14 mouse cellular contexts compared by ENCODE assay signal in the genomic region with DNA sequence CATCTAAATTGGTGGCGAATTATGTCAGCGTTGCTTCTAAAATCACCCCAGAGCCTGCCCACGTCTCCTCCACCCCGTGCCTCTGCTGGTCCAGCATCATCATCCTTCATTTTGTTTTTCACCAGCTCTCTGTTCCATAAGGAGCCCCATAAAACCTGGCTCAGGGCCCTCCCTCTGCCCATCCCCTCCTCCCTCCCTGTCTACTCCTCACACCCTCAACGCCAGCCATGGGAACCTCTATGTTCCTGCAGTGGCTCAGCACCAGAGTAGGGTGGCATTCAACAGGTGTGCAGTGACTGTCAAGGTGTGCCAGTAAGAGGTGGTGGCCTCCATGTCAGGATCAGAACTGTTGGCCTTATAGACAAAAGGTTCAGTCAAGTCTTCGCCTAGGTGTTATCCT. TPM values are rescaled to one million over a fixed set of nuclear protein-coding genes. Genes with fewer than 3 reads are reported as not detected.
DNase-seq lines count a peak whose midpoint lies in the region; ATAC-seq and TF ChIP-seq lines count a peak whose summit lies in the region.
"Had no signal": no experiment of that assay in that cellular context is flagged by ENCODE, and none has a peak within 500 bp of the region (broad histone marks: within the 10 kb centered on the region; RNA-seq: fewer than 3 reads in every experiment).

No protein-coding gene starts in this region.

- peak overlapping the region; percentile 95; the same call in 1 of the 2 replicates for H3K4me2 ChIP-seq in liver, embryonic 11.5 days
- no peak overlapping the region for H3K4me2 ChIP-seq in embryonic facial prominence, embryonic 12.5 days (replicated peaks)
- peak overlapping the region; percentile 94 for H3K4me2 ChIP-seq in midbrain, postnatal 0 days (ENCODE audit: low read depth, low read length, poor library complexity, severe bottlenecking)

- no peak for TF ChIP-seq CTCF in gastrocnemius, adult 2 months (IDR thresholded peaks at IDR 0.05)
- TF ChIP-seq CTCF in midbrain, postnatal 0 days (IDR thresholded peaks at IDR 0.05), result no peak

- ATAC-seq in liver, embryonic 11.5 days (replicated peaks; ENCODE audit: low FRiP score), result no peak
- ATAC-seq in embryonic facial prominence, embryonic 12.5 days (ENCODE audit: insufficient number of reproducible peaks, insufficient read depth, low FRiP score, low TSS enrichment), result no peak
- no peak for ATAC-seq in midbrain, postnatal 0 days (ENCODE audit: low FRiP score)
- ATAC-seq: activated CD4-positive, CD25-positive, alpha-beta regulatory T cell, adult 4 months had no signal

- DNase-seq in gastrocnemius, adult 2 months, result no peak
- no peak for DNase-seq in gastrocnemius, postnatal 25 days
- DNase-seq in liver, embryonic 11.5 days (ENCODE audit: low spot score), result no peak
- no peak for DNase-seq in liver
- no peak for DNase-seq in midbrain, postnatal 0 days (ENCODE audit: low spot score)
- DNase-seq in adrenal gland, adult 2 months, result no peak
- DNase-seq in lung, postnatal 14 days, result no peak
- DNase-seq: gastrocnemius, postnatal 10 days; kidney, adult 8-10 months; spleen, adult 18-20 months; thymus, postnatal 36 days had no signal

- peak overlapping the region; percentile 90; the same call in 1 of the 2 replicates for H3K4me3 ChIP-seq in gastrocnemius, adult 2 months
- H3K4me3 ChIP-seq in liver, embryonic 11.5 days (ENCODE audit: low read depth, low read length), result no peak overlapping the region
- H3K4me3 ChIP-seq in embryonic facial prominence, embryonic 12.5 days, result no peak overlapping the region
- H3K4me3 ChIP-seq in midbrain, postnatal 0 days (ENCODE audit: low read depth, low read length), result no peak overlapping the region; the same call in 1 of the 2 replicates
- H3K4me3 ChIP-seq: myocyte had no signal

- H3K9me3 ChIP-seq in liver, embryonic 11.5 days (ENCODE audit: control insufficient read depth, low read length), result no peaks in the 10 kb centered on the region
- H3K9me3 ChIP-seq in embryonic facial prominence, embryonic 12.5 days, result no peaks in the 10 kb centered on the region
- H3K9me3 ChIP-seq in midbrain, postnatal 0 days (ENCODE audit: low read length), result no peaks in the 10 kb centered on the region

- 89% methylated on average over 6 of the region's 6 CpGs for WGBS in liver, embryonic 11.5 days
- WGBS in embryonic facial prominence, embryonic 12.5 days, result 94% methylated on average over 6 of the region's 6 CpGs
- 96% methylated on average over 6 of the region's 6 CpGs for WGBS in midbrain, postnatal 0 days

- H3K27ac ChIP-seq in gastrocnemius, adult 2 months, result peak overlapping the region; percentile 95
- no peak overlapping the region for H3K27ac ChIP-seq in liver, embryonic 11.5 days (ENCODE audit: low read depth, low read length)
- no peak overlapping the region for H3K27ac ChIP-seq in embryonic facial prominence, embryonic 12.5 days
- no peak overlapping the region for H3K27ac ChIP-seq in midbrain, postnatal 0 days (ENCODE audit: low read depth, low read length)

- peaks cover 71% of the 10 kb centered on the region for H3K4me1 ChIP-seq in liver, embryonic 11.5 days (replicated peaks; ENCODE audit: control insufficient read depth, insufficient read depth, low read length)
- peaks cover 38% of the 10 kb centered on the region for H3K4me1 ChIP-seq in embryonic facial prominence, embryonic 12.5 days
- H3K4me1 ChIP-seq in midbrain, postnatal 0 days (ENCODE audit: insufficient read depth, low read length), result peaks cover 18% of the 10 kb centered on the region

- intact Hi-C loops in gastrocnemius, adult 2 months (cut with DNase I), result no loop called here

- H3K27me3 ChIP-seq in liver, embryonic 11.5 days (replicated peaks; ENCODE audit: control insufficient read depth, insufficient read depth, low read length), result peaks cover 11% of the 10 kb centered on the region
- H3K27me3 ChIP-seq in embryonic facial prominence, embryonic 12.5 days, result peaks cover 18% of the 10 kb centered on the region
- H3K27me3 ChIP-seq in midbrain, postnatal 0 days (ENCODE audit: insufficient read depth, low read length), result no peaks in the 10 kb centered on the region

- peak overlapping the region; percentile 22; the same call in 1 of the 2 replicates for H3K9ac ChIP-seq in liver, embryonic 11.5 days (ENCODE audit: low read depth, low read length)
- H3K9ac ChIP-seq in embryonic facial prominence, embryonic 12.5 days, result peak overlapping the region; percentile 78; the same call in 1 of the 2 replicates
- no peak overlapping the region for H3K9ac ChIP-seq in midbrain, postnatal 0 days (replicated peaks; ENCODE audit: low read length, poor library complexity, severe bottlenecking)

- peaks cover 5% of the 10 kb centered on the region; the same call in 1 of the 2 replicates for H3K36me3 ChIP-seq in liver, embryonic 11.5 days (ENCODE audit: control insufficient read depth, insufficient read depth, low read length)
- H3K36me3 ChIP-seq in embryonic facial prominence, embryonic 12.5 days, result no peaks in the 10 kb centered on the region
- H3K36me3 ChIP-seq in midbrain, postnatal 0 days (ENCODE audit: insufficient read depth, low read length), result no peaks in the 10 kb centered on the region

RNA-seq across cellular contexts. Expression of a gene that starts 2.4 kb away (rescaled TPM):
- 10 to 100 TPM; 20.7 to 25.0 TPM for total RNA-seq in gastrocnemius, adult 2 months (2021)
- 10 to 100 TPM; 20.3 to 20.6 TPM for total RNA-seq in gastrocnemius, postnatal 25 days (2021)
- polyA plus RNA-seq in liver, embryonic 11.5 days (2014; fragmentation: Nextera tagmentation; extraction: Ambion mirVana), result 40.0 and 42.5 TPM in 2 replicates
- polyA plus RNA-seq in embryonic facial prominence, embryonic 12.5 days (2016; fragmentation: Nextera tagmentation; extraction: Ambion mirVana), result 70.1 and 75.3 TPM in 2 replicates
- total RNA-seq in midbrain, postnatal 0 days (2014; rRNA removed), result 248 and 256 TPM in 2 replicates
- 125 and 129 TPM in 2 replicates for polyA plus RNA-seq in midbrain, postnatal 0 days (2015; fragmentation: Nextera tagmentation; extraction: Ambion mirVana)
- total RNA-seq in adrenal gland, adult 2 months (2021), result 10 to 100 TPM; 34.3 to 44.6 TPM
- 71.0 and 72.8 TPM in 2 replicates for polyA plus RNA-seq in adrenal gland, adult 2 months (2012; rRNA removed)

RNA-seq across cellular contexts. Expression of a gene that starts 3.8 kb away (rescaled TPM):
- total RNA-seq in gastrocnemius, adult 2 months (2021), result not detected
- not detected for total RNA-seq in gastrocnemius, postnatal 25 days (2021)
- 1.8 TPM in 2 replicates for polyA plus RNA-seq in liver, embryonic 11.5 days (2014; fragmentation: Nextera tagmentation; extraction: Ambion mirVana)
- 4.5 and 6.4 TPM in 2 replicates for polyA plus RNA-seq in embryonic facial prominence, embryonic 12.5 days (2016; fragmentation: Nextera tagmentation; extraction: Ambion mirVana)
- total RNA-seq in midbrain, postnatal 0 days (2014; rRNA removed), result 6.5 and 9.2 TPM in 2 replicates
- 5.1 and 6.3 TPM in 2 replicates for polyA plus RNA-seq in midbrain, postnatal 0 days (2015; fragmentation: Nextera tagmentation; extraction: Ambion mirVana)
- under 1 TPM; 0.41 to 0.92 TPM for total RNA-seq in adrenal gland, adult 2 months (2021)
- polyA plus RNA-seq in adrenal gland, adult 2 months (2012; rRNA removed), result 0.52 and 0.72 TPM in 2 replicates

RNA-seq across cellular contexts. Expression of a gene that starts 25.7 kb away (rescaled TPM):
- total RNA-seq in gastrocnemius, adult 2 months (2021), result 10 to 100 TPM in 1 of 2 experiments, 1 to 10 TPM in 1; 8.5 to 11.5 TPM
- 1 to 10 TPM; 7.9 to 8.3 TPM for total RNA-seq in gastrocnemius, postnatal 25 days (2021)
- polyA plus RNA-seq in liver, embryonic 11.5 days (2014; fragmentation: Nextera tagmentation; extraction: Ambion mirVana), result 49.9 and 51.9 TPM in 2 replicates
- 61.0 and 62.2 TPM in 2 replicates for polyA plus RNA-seq in embryonic facial prominence, embryonic 12.5 days (2016; fragmentation: Nextera tagmentation; extraction: Ambion mirVana)
- total RNA-seq in midbrain, postnatal 0 days (2014; rRNA removed), result 19.5 and 22.7 TPM in 2 replicates
- polyA plus RNA-seq in midbrain, postnatal 0 days (2015; fragmentation: Nextera tagmentation; extraction: Ambion mirVana), result 18.4 and 20.2 TPM in 2 replicates
- total RNA-seq in adrenal gland, adult 2 months (2021), result 10 to 100 TPM; 32.6 to 40.3 TPM
- polyA plus RNA-seq in adrenal gland, adult 2 months (2012; rRNA removed), result 35.5 and 37.4 TPM in 2 replicates

RNA-seq across cellular contexts. Expression of a gene that starts 28.4 kb away (rescaled TPM):
- total RNA-seq in gastrocnemius, adult 2 months (2021), result 100 to 1,000 TPM; 110 to 119 TPM
- total RNA-seq in gastrocnemius, postnatal 25 days (2021), result 100 to 1,000 TPM; 102 to 106 TPM
- polyA plus RNA-seq in liver, embryonic 11.5 days (2014; fragmentation: Nextera tagmentation; extraction: Ambion mirVana), result 47.5 and 55.0 TPM in 2 replicates
- 53.9 and 55.4 TPM in 2 replicates for polyA plus RNA-seq in embryonic facial prominence, embryonic 12.5 days (2016; fragmentation: Nextera tagmentation; extraction: Ambion mirVana)
- total RNA-seq in midbrain, postnatal 0 days (2014; rRNA removed), result 45.0 and 64.8 TPM in 2 replicates
- 25.0 and 25.2 TPM in 2 replicates for polyA plus RNA-seq in midbrain, postnatal 0 days (2015; fragmentation: Nextera tagmentation; extraction: Ambion mirVana)
- total RNA-seq in adrenal gland, adult 2 months (2021), result 100 to 1,000 TPM in 1 of 2 experiments, 10 to 100 TPM in 1; 83.5 to 121 TPM
- polyA plus RNA-seq in adrenal gland, adult 2 months (2012; rRNA removed), result 165 and 188 TPM in 2 replicates

RNA-seq across cellular contexts. Expression of a gene that starts 28.5 kb away (rescaled TPM):
- total RNA-seq in gastrocnemius, adult 2 months (2021), result 100 to 1,000 TPM; 103 to 112 TPM
- total RNA-seq in gastrocnemius, postnatal 25 days (2021), result 10 to 100 TPM; 87.0 to 90.0 TPM
- 226 and 233 TPM in 2 replicates for polyA plus RNA-seq in liver, embryonic 11.5 days (2014; fragmentation: Nextera tagmentation; extraction: Ambion mirVana)
- 194 and 205 TPM in 2 replicates for polyA plus RNA-seq in embryonic facial prominence, embryonic 12.5 days (2016; fragmentation: Nextera tagmentation; extraction: Ambion mirVana)
- total RNA-seq in midbrain, postnatal 0 days (2014; rRNA removed), result 145 and 164 TPM in 2 replicates
- polyA plus RNA-seq in midbrain, postnatal 0 days (2015; fragmentation: Nextera tagmentation; extraction: Ambion mirVana), result 162 and 179 TPM in 2 replicates
- 100 to 1,000 TPM; 123 to 131 TPM for total RNA-seq in adrenal gland, adult 2 months (2021)
- 193 and 221 TPM in 2 replicates for polyA plus RNA-seq in adrenal gland, adult 2 months (2012; rRNA removed)
